Mouse (Mus musculus): ENCODE data around the gene Wdr75. TPM values are rescaled to one million over a fixed set of nuclear protein-coding genes. Genes with fewer than 3 reads are reported as not detected.

The Wdr75 gene
- total RNA-seq, 2 experiments from 2014 or later = 11.3 to 16.0 TPM

DNA sequence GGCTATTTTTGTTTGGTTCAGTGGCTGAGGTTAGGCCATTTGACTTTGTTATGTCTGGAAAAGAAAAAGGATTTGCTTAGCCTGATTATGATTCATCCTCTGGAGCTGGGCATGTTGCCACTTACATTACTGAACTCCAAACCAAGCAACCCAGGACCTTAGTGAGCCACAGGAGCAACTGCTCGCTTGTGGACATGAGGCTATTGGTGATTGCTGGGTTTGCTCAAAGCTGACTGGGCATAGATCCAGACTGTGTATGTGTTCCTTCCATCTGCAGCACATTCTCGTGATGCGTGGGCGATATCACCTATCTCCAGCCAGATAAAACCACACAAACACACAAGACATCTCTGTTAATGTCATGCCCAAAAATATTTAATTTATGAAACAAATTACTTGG lies 42.8 kb downstream of the Wdr75 start:
- peak; percentile 75 for DNase-seq

DNA sequence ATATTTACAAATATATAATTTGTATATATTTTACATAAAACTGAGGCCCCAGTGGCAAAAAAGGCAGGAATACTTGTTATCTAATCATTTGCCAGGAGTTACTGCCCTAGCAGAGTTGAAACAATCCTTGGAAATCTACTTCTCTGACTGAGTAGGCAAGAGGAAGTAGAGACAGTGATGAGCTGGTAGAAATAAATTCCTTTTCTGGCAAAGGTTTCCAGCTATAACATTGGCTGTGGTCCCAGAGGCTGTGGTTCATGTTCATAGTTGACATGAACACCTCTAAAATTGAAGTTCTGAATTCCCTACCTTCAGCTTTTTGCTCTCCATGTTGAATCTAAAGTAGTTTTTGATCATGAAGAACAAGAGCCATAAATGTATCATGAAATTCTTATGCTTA lies 43.3 kb downstream of the Wdr75 start:
- no peak for DNase-seq

DNA sequence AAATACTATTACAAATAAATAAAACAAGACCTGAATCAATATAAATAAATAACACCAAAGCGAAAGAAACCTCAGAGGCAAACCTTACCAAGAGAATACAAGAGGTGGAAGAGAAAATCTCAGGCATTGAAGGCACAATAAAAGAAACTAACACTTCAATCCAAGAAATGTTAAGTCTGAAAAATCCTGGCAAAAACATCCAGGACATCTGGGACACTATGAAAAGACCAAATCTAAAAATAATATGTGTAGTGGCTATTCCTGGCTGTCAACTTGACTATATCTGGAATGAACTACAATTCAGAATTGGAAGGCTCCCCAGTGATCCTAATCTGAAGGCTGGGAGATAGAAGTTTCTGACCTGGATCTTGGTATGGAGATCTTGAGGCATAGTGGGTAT lies 50.5 kb downstream of the Wdr75 start:
- DNase-seq = no peak

GRCm38 (mm10) chr1:45858038-45858437 lies 63.1 kb downstream of the Wdr75 start:
- no peak for DNase-seq

DNA sequence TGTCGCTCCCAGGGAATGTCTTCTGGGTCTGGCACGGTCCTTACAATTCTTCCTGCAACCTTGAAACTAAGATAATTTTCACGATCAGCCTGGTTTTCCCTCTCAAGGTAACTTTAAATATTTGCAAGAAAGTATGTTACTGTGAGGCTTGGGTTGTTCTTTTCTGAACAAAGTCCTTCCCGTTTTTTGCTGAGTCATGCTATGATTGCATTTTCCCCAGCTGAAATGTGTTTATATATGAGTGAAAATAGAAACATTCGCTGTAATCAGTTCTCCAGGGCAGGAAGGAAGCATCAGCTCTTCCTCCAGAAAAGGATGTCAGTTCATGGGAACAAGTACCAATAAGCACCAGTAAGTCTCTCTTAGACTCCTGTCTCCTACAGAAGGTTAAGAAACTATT lies 65.4 kb downstream of the Wdr75 start:
- no peak for DNase-seq

DNA sequence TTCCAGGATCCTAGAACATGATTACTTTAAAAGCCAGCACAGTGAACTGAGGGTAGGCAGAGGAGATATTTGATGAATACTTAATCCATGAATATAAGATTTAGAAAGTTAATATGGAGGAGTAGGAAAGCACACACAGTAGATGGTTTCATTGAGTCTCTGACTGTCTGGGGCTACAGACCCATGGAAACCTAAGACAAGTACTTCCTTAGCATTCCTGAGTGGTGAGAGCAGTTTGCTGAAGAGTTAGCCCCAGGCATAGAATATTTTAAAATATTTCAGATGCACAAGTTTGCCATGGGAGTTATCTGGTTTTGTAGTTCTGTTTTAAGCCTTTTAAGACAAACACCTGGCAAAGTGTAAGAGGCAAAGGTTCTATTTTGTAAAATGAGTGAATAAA lies 66.2 kb downstream of the Wdr75 start:
- DNase-seq = no peak

DNA sequence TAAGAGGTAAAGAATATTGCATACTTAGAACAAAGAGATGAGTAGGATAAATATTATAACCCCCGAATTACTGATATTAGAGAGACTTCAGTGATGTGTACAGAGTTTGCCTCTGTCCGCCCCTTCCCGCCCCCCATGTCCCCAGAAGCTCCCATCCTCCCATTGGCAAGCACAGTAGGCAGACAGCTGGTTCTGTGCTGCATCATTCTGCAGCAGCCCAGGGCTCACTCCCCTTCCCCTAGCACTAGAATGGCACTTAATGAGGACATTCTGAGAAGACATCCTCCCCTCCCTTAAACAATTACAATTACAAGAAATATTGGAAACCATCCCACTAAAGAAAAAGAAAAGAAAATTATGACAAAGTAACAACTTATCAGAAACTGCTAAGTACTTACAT lies 68.7 kb downstream of the Wdr75 start:
- no peak for DNase-seq

DNA sequence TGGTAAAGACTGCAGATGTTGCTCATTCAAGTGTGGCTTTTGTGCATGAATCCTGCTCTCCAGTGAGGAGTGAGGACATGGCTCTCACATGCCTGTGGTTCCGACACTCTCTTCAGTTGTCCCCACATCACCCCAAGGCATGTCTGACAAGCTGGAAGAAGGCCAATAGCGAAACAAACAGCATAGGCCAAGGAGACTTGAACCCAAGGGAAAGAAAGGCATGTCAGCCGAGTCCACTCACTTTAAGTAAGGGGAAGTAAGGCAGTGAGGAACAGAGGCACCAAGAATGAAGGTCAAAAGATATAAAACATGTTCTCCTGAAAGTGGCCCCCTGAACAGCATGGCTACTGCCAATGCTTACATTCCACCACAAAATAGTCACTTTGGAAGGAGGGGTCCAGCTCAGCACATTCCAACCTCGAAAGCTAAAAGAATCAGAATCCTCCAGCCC lies 69.6 kb downstream of the Wdr75 start:
- DNase-seq = peak; percentile 21

DNA sequence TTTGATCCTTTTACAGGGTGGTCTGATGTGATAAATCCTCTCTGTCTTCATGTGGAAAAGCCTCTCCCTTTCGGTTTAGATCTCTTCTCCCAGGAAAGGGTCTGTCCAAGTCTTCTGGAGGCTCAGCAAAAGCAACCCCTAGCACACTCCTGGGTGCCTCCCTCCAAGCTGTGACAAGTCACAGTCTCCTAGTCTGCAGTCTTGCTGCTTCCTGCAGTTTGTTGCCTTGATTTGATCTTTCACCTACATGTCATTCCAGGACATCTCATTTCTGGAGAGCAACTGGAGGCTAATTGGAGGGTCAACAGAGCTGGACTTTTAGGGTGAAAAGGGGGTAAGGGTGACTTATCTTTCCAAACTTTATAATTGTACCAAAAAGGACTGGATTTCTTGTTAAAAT lies 70.3 kb downstream of the Wdr75 start:
- no peak for DNase-seq

GRCm38 (mm10) chr1:45865727-45866126 lies 70.8 kb downstream of the Wdr75 start:
- DNase-seq = no peak

DNA sequence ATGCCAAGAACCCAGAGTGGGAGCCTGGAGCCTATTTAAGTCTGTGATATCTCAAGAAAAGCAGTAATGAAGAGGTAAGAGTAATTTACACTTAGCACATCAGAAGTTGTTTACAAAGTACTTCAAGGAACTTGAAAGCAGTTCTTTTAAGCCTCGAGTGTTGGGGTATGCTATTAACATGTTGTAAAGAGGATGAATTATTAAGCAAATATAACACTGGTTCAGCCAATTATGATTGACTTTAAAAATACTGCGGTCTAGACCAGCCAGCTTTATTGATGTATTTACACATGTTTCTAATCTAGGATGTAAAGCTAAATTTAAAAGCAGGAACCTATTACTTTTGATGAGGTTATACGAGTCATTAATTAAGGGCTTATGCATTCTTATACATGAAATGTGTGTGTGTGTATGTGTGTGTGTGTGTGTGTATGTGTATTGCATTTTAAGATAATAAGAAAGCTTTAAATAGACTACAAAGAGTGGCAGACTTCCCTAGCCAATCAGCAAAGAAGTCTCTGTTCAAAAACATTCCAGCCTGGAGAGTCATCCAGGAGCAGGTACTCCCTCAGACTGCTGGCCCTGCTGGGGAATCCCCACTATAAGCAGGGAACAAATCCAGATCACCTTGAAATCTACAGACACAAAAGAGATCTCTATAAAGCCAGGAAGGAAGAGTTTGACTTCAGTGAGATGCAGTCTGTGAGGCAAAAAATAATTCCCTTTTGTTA lies 71.5 kb downstream of the Wdr75 start:
- DNase-seq = no peak

- no peak for DNase-seq
Measured at GRCm38 (mm10) chr1:45868050-45868449, 73.1 kb downstream of the Wdr75 start.

GRCm38 (mm10) chr1:45868479-45869137 lies 73.6 kb downstream of the Wdr75 start:
- no peak for DNase-seq

Other genes with a start within 250 kb of the Wdr75 start
- not detected for gene Gm5269, start 95.1 kb downstream of the Wdr75 start, total RNA-seq (2021)
- gene Slc40a1, start 131.4 kb downstream of the Wdr75 start, total RNA-seq (2021) = 10 to 100 TPM in 1 of 2 experiments, 1 to 10 TPM in 1; 9.2 to 12.0 TPM

Measured in gastrocnemius, postnatal 25 days (tissue).